Mouse (Mus musculus): Measurements from ENCODE around the gene Rhot2. TPM values are rescaled to one million over a fixed set of nuclear protein-coding genes. Genes with fewer than 3 reads are reported as not detected.

Rhot2 gene
- polyA plus RNA-seq, 1 experiment: 33.9 TPM

GRCm38 (mm10) chr17:25823452-25823851 lies 21.2 kb downstream of the Rhot2 start, which contains the start of gene Wdr24:
Wdr24 (plus strand) TSS chr17:25823627.
- H3K27me3 ChIP-seq (ENCODE audit: control insufficient read depth, insufficient read depth, insufficient read length): no peaks in the 10 kb centered on the region
- H3K79me2 ChIP-seq (ENCODE audit: control insufficient read depth, insufficient read depth): peaks cover 13% of the 10 kb centered on the region
- H3ac ChIP-seq (ENCODE audit: control insufficient read depth, insufficient read length, low read depth): peak within 1 kb of the TSS; percentile 75
- no peaks in the 10 kb centered on the region for H3K36me3 ChIP-seq (ENCODE audit: control insufficient read depth, insufficient read depth)
- peak within 1 kb of the TSS; percentile 57 for H3K4me3 ChIP-seq (ENCODE audit: insufficient read depth, poor library complexity, severe bottlenecking)
- no peak for TF ChIP-seq MYOG (IDR thresholded peaks at IDR 0.05; ENCODE audit: control insufficient read depth, extremely low read depth, insufficient read length)
- no peaks in the 10 kb centered on the region for H3K79me3 ChIP-seq (ENCODE audit: low read depth)

DNA sequence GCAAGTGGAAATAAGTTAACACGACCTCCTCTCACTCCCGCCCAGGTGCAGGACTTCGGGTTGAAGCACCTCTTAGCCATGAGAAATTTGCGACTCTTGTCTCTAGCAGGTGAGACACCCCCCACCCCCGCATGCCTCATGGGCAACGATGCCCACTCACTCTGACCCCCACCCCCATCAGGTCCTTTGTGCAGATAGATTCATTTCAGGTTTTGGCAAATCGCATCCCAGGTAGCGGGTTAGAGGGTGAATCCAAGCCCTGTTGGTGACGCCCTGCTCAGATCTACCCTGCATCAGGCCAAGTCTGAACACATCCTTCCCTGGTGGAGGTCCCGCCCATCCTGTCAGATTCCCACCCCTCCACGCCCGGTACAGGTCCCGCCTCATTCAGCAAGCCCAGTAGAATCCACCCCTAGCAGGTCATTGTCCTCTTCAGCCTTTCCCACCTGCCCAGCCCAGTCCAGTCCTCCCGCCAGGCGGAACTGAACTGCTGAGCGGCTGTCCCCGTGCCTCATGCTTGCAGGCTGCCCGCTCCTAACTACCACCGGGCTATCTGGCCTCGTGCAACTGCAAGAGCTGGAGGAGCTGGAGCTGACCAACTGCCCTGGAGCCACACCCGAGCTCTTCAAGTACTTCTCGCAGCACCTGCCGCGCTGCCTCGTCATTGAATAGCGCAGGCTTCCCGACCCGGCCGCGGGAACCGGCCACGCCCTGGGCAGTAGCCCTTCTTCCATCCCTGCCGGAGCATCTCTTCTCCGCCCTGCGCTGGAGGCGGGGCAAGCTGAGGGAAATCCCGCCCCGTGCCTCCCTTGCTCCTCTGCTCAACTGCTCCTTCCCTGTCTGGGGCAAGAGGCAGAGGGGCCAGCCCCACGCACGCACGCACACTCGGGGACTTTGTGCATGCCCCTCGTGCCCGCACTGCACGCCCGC lies 25.5 kb downstream of the Rhot2 start:
- peak overlapping the region; percentile 12 for H3ac ChIP-seq (ENCODE audit: control insufficient read depth, insufficient read length, low read depth)
- no peak overlapping the region for H3K4me3 ChIP-seq (ENCODE audit: insufficient read depth, poor library complexity, severe bottlenecking)
- no peaks in the 10 kb centered on the region for H3K79me3 ChIP-seq (ENCODE audit: low read depth)
- no peaks in the 10 kb centered on the region for H3K27me3 ChIP-seq (ENCODE audit: control insufficient read depth, insufficient read depth, insufficient read length)
- TF ChIP-seq MYOG (IDR thresholded peaks at IDR 0.05; ENCODE audit: control insufficient read depth, extremely low read depth, insufficient read length) (no peak), USF1 (IDR thresholded peaks at IDR 0.05; ENCODE audit: low read depth) (no peak), CTCF (IDR thresholded peaks at IDR 0.05; ENCODE audit: control insufficient read depth, insufficient read depth, insufficient read length) (no peak), MYOD1 (IDR thresholded peaks at IDR 0.05; ENCODE audit: control insufficient read depth, insufficient read length, low read depth) (no peak), FOSL1 (IDR thresholded peaks at IDR 0.05; ENCODE audit: insufficient read depth, low read length, poor library complexity, severe bottlenecking) (no peak), CEBPB (IDR thresholded peaks at IDR 0.05; ENCODE audit: low read depth) (no peak), MAX (IDR thresholded peaks at IDR 0.05) (no peak)
- no peaks in the 10 kb centered on the region for H3K36me3 ChIP-seq (ENCODE audit: control insufficient read depth, insufficient read depth)
- H3K79me2 ChIP-seq (ENCODE audit: control insufficient read depth, insufficient read depth): peaks cover 4% of the 10 kb centered on the region

GRCm38 (mm10) chr17:25817662-25818061 lies 27.0 kb downstream of the Rhot2 start:
- TF ChIP-seq CTCF (IDR thresholded peaks at IDR 0.05; ENCODE audit: control insufficient read depth, insufficient read depth, insufficient read length) (no peak), MYOD1 (IDR thresholded peaks at IDR 0.05; ENCODE audit: control insufficient read depth, insufficient read length, low read depth) (no peak), MYOG (IDR thresholded peaks at IDR 0.05; ENCODE audit: control insufficient read depth, extremely low read depth, insufficient read length) (no peak), CEBPB (IDR thresholded peaks at IDR 0.05; ENCODE audit: low read depth) (no peak), MAX (IDR thresholded peaks at IDR 0.05) (no peak), USF1 (IDR thresholded peaks at IDR 0.05; ENCODE audit: low read depth) (no peak), FOSL1 (IDR thresholded peaks at IDR 0.05; ENCODE audit: insufficient read depth, low read length, poor library complexity, severe bottlenecking) (no peak)
- no peak overlapping the region for H3ac ChIP-seq (ENCODE audit: control insufficient read depth, insufficient read length, low read depth)
- H3K27me3 ChIP-seq (ENCODE audit: control insufficient read depth, insufficient read depth, insufficient read length): no peaks in the 10 kb centered on the region
- H3K79me2 ChIP-seq (ENCODE audit: control insufficient read depth, insufficient read depth): no peaks in the 10 kb centered on the region
- H3K36me3 ChIP-seq (ENCODE audit: control insufficient read depth, insufficient read depth): no peaks in the 10 kb centered on the region
- H3K4me3 ChIP-seq (ENCODE audit: insufficient read depth, poor library complexity, severe bottlenecking): no peak overlapping the region
- no peaks in the 10 kb centered on the region for H3K79me3 ChIP-seq (ENCODE audit: low read depth)

DNA sequence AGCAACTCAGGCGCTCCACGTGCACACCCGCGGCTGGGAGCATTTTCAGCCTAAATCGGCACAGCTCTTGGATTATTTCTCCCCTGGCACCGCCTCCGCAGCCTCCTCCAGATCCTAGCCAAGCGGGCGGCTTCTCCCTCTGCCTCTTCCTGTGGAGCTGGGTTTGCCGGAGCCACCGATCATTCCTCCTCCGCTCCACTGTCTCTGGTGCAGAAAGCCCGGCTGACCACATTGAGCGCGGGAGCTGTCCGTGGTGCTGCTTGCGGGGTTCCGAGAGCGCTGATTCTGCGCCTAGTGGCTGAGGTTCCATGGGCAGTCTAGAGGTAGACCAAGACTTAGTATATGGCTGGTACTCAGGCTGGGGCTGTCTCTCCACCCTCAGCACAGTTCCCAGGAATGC lies 31.2 kb downstream of the Rhot2 start:
- Histone ChIP-seq H3K36me3 (ENCODE audit: control insufficient read depth, insufficient read depth) (no peaks in the 10 kb centered on the region), H3K79me2 (ENCODE audit: control insufficient read depth, insufficient read depth) (no peaks in the 10 kb centered on the region), H3K4me3 (ENCODE audit: insufficient read depth, poor library complexity, severe bottlenecking) (no peak overlapping the region), H3K79me3 (ENCODE audit: low read depth) (no peaks in the 10 kb centered on the region), H3K27me3 (ENCODE audit: control insufficient read depth, insufficient read depth, insufficient read length) (no peaks in the 10 kb centered on the region), H3ac (ENCODE audit: control insufficient read depth, insufficient read length, low read depth) (no peak overlapping the region)
- TF ChIP-seq FOSL1 (IDR thresholded peaks at IDR 0.05; ENCODE audit: insufficient read depth, low read length, poor library complexity, severe bottlenecking) (no peak), USF1 (IDR thresholded peaks at IDR 0.05; ENCODE audit: low read depth) (no peak), MAX (IDR thresholded peaks at IDR 0.05) (peak; percentile 68), MYOD1 (IDR thresholded peaks at IDR 0.05; ENCODE audit: control insufficient read depth, insufficient read length, low read depth) (no peak), CTCF (IDR thresholded peaks at IDR 0.05; ENCODE audit: control insufficient read depth, insufficient read depth, insufficient read length) (no peak), MYOG (IDR thresholded peaks at IDR 0.05; ENCODE audit: control insufficient read depth, extremely low read depth, insufficient read length) (no peak), CEBPB (IDR thresholded peaks at IDR 0.05; ENCODE audit: low read depth) (no peak)

GRCm38 (mm10) chr17:25810890-25811289 lies 33.8 kb downstream of the Rhot2 start:
- Histone ChIP-seq H3ac (ENCODE audit: control insufficient read depth, insufficient read length, low read depth) (no peak overlapping the region), H3K4me3 (ENCODE audit: insufficient read depth, poor library complexity, severe bottlenecking) (no peak overlapping the region), H3K36me3 (ENCODE audit: control insufficient read depth, insufficient read depth) (no peaks in the 10 kb centered on the region), H3K79me3 (ENCODE audit: low read depth) (no peaks in the 10 kb centered on the region), H3K27me3 (ENCODE audit: control insufficient read depth, insufficient read depth, insufficient read length) (no peaks in the 10 kb centered on the region), H3K79me2 (ENCODE audit: control insufficient read depth, insufficient read depth) (no peaks in the 10 kb centered on the region)
- TF ChIP-seq FOSL1 (IDR thresholded peaks at IDR 0.05; ENCODE audit: insufficient read depth, low read length, poor library complexity, severe bottlenecking): no peak
- TF ChIP-seq USF1 (IDR thresholded peaks at IDR 0.05; ENCODE audit: low read depth): no peak
- TF ChIP-seq MAX (IDR thresholded peaks at IDR 0.05): no peak
- TF ChIP-seq CEBPB (IDR thresholded peaks at IDR 0.05; ENCODE audit: low read depth): no peak
- TF ChIP-seq MYOG (IDR thresholded peaks at IDR 0.05; ENCODE audit: control insufficient read depth, extremely low read depth, insufficient read length): no peak
- TF ChIP-seq CTCF (IDR thresholded peaks at IDR 0.05; ENCODE audit: control insufficient read depth, insufficient read depth, insufficient read length): no peak
- no peak for TF ChIP-seq MYOD1 (IDR thresholded peaks at IDR 0.05; ENCODE audit: control insufficient read depth, insufficient read length, low read depth)
